Mouse (Mus musculus): ENCODE data around the gene Olfr204.
"Not testable (repeated sequence)": the region's sequence is repeated elsewhere in the genome, so short reads cannot be mapped to it uniquely, and the experiment has no call there.

The Olfr204 gene

GRCm38 (mm10) chr16:59318148-59318547, at the start of gene Olfr204:
Olfr204 (minus strand) TSS chr16:59318248.
- DNase-seq, result no peak

- no peak for DNase-seq
Observed at GRCm38 (mm10) chr16:59363893-59364292, 45.8 kb upstream of the Olfr204 start, which contains the start of gene Olfr209. Olfr209 (minus strand) TSS chr16:59363993.

DNA sequence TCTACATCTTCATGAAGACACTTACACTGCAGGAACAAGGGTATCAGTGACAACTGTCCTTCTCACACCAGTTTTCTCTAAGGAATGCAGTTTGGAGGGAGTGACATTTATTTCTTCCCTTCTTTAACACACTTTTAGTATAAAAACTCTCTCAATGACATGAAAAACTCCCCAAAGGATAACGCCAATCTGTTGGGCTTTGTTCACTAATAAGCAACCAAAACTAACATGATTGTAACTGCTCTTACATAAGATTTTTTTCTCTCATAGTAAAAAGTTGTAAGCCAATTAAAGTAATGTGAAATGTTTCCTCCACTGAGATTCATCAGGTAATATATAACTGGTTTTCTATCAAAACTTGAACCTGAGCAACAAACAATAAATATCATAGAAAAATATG, 31.1 kb upstream of the Olfr204 start, which contains the start of gene Olfr206:
TSS of gene Olfr206 (minus strand) at position 101 of the 400 bp plus-strand sequence.
- DNase-seq, result no peak

DNA sequence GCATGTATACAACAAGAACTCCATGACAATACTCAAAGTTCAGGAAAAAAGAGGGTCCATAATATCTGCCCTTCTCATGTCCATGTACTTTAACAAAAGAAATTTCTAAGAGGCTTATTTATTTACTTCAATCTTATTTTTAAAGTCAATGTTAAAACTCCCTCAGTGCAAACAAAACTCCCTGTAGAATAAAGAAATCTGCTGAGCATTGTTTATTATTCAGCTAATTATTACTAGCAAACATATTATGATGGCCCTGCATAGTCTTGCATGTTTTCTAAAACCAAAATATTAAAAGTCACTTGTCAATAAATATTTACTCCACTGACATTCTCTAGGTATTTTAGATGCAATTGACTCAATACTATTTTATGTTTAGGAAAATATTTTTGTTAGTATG, 13.0 kb upstream of the Olfr204 start, which contains the start of gene Olfr205:
TSS of gene Olfr205 (minus strand) at position 101 of the 400 bp plus-strand sequence.
- DNase-seq, result no peak

GRCm38 (mm10) chr16:59323262-59323661, 5.2 kb upstream of the Olfr204 start:
- DNase-seq, result not testable (repeated sequence)

DNA sequence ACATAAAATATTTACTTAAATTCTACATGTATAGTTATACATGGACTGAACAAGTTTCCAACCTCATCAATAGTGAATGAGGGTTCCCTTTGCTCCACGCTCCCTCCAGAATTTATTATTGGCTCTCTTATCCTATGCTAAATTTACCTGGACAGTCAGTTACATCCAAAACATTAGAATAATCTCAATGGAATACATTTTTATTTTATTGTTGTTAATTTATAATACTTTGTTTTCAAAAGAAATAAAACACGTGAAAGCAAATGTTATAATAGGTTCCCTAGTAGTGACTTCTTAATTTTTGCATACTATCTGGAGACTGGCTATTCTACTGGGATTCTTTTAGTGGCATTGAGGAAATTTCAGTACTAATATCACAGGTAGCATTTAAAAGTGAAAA, 19.5 kb downstream of the Olfr204 start, which contains the start of gene Olfr203:
TSS of gene Olfr203 (plus strand) at position 301 of the 400 bp plus-strand sequence.
- no peak for DNase-seq

- DNase-seq, result not testable (repeated sequence)
Observed at GRCm38 (mm10) chr16:59287576-59287975, 30.5 kb downstream of the Olfr204 start.

DNA sequence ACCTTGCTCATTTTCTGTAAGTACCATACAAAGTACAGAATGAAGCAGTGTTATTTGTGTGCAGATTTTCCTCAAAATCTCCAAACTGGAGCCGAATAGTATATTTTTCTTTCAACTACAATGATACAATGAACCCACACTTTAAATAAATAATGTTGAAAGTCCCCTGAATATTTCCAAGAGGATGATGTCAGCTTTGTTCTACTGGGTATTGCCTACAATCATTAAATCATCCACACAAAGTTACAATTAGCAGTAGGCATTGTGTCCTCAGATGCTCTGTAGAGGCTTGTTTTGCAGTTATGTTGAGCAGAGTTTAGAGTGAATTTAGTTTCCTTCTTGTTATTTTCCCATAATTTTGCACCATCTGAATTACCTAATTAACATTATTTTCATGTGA, 31.4 kb downstream of the Olfr204 start, which contains the start of gene Olfr202:
TSS of gene Olfr202 (minus strand) at position 101 of the 400 bp plus-strand sequence.
- DNase-seq, result no peak

DNA sequence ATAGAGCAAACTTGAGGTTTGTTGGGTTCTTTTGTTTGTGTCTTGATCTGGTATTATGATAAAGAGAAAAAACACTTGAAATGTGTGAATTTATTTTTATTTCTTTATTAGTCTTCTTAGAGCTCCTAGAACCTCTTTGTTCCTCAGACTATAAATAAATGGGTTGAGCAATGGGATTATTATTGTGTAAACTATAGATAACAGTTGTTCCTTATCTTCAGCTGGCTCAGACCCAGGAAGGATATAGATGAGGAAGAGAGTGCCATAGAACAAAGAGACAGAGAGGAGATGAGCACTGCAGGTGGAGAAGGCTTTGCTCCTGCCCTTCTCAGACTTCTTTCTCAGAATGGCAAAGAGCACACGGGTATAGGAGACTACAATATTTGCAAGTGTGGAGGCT, 34.6 kb downstream of the Olfr204 start:
- no peak for DNase-seq

GRCm38 (mm10) chr16:59280542-59280941, 37.5 kb downstream of the Olfr204 start:
- DNase-seq, result no peak

DNA sequence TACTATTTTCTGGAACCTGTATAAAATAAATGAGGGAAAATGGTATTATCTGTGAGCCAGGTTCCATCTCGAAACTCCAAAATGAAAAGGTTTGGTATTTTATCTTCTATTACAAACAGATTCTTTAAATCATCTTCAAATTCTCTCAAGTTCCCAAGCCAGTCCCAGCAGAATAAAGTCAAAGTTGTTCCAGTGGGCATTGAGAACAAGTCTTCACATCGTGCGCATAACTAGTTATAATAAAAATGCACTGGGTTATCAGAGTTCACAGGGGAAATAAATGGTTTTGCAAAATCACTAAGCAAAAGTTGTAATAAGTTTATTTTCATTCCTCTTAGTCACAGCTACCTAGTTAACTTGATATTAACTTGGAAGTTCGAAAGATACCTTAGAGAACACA, 45.5 kb downstream of the Olfr204 start, which contains the start of gene Olfr201:
TSS of gene Olfr201 (minus strand) at position 101 of the 400 bp plus-strand sequence.
- DNase-seq, result not testable (repeated sequence)

DNA sequence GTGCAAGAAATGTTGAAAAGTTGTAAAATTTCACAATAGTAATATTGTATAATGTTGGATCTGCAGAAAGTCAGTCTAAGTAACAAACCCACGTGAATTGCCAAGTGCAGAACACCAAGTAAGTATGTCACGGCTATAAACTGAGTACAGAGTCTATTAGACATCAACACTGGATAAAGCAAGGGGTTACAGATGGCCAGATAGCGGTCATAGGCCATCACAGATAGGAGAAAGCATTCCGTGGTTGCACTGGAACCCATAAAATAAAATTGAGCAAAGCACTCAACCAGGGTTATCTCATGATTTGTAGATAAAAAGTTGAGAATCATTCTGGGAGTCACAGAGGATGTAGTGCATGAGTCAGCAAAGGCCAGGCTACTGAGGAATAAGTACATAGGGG, 49.0 kb downstream of the Olfr204 start:
- DNase-seq, result not testable (repeated sequence)

Data from kidney, adult 9 months (tissue).